Mouse (Mus musculus): Measurements from ENCODE around the gene Frat2. TPM values are rescaled to one million over a fixed set of nuclear protein-coding genes. Genes with fewer than 3 reads are reported as not detected.

The Frat2 gene
- polyA plus RNA-seq, 1 experiment, result 0.79 TPM

- TF ChIP-seq USF1 (IDR thresholded peaks at IDR 0.05; ENCODE audit: low read depth) (no peak), TCF12 (IDR thresholded peaks at IDR 0.05; ENCODE audit: insufficient read depth, poor library complexity, severe bottlenecking) (no peak), E2F4 (IDR thresholded peaks at IDR 0.05; ENCODE audit: insufficient read depth) (no peak), MYOD1 (IDR thresholded peaks at IDR 0.05; ENCODE audit: control insufficient read depth in 1 of 3, insufficient read length in 2 of 3, low read depth in 2 of 3) (no peak), POLR2A (IDR thresholded peaks at IDR 0.05; ENCODE audit: insufficient read length, low read depth) (no peak), SRF (IDR thresholded peaks at IDR 0.05; ENCODE audit: control insufficient read depth, insufficient read length, low read depth) (no peak), MAX (IDR thresholded peaks at IDR 0.05; ENCODE audit: low read depth) (no peak), MYOG (IDR thresholded peaks at IDR 0.05; ENCODE audit: control insufficient read depth in 1 of 3, insufficient read depth in 1 of 3, insufficient read length in 2 of 3, low read depth in 2 of 3) (no peak), TCF3 (IDR thresholded peaks at IDR 0.05; ENCODE audit: insufficient read length, low read depth) (no peak), POLR2AphosphoS2 (IDR thresholded peaks at IDR 0.05; ENCODE audit: insufficient read length, low read depth) (no peak), CEBPB (IDR thresholded peaks at IDR 0.05; ENCODE audit: insufficient read depth, poor library complexity, severe bottlenecking) (no peak)
- no peak overlapping the region for H3ac ChIP-seq (ENCODE audit: control insufficient read depth, insufficient read length)
- no peaks in the 10 kb centered on the region for H3K79me2 ChIP-seq (ENCODE audit: control insufficient read depth, insufficient read depth)
- no peak overlapping the region for H3K4me2 ChIP-seq (ENCODE audit: low read depth)
- H3K36me3 ChIP-seq (ENCODE audit: control insufficient read depth, insufficient read depth), result no peaks in the 10 kb centered on the region
- no peak overlapping the region for H3K4me3 ChIP-seq
- peaks cover 35% of the 10 kb centered on the region for H3K27me3 ChIP-seq (ENCODE audit: control insufficient read depth, insufficient read depth, insufficient read length)
Measured at GRCm38 (mm10) chr19:41807497-41807896, 40.4 kb downstream of the Frat2 start.

DNA sequence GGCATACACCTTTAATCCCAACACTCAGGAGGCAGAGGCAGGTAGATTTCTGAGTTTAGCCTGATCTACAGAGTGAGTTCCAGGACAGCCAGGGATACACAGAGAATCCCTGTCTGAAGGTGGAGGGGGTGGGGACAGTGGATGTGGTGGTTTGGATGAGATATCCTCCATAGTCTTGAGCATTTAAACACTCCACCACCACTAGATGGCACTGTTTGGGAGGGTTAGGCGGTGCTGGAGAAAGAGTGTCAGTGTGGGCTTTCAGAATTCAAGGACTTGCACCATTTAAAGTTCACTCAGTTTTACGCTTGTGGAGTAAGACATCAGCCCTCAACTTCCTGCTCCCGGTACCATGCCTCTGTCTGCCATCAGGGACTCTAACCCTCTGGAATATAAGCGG, 42.1 kb downstream of the Frat2 start:
- Histone ChIP-seq H3K79me2 (ENCODE audit: control insufficient read depth, insufficient read depth) (no peaks in the 10 kb centered on the region), H3K4me3 (no peak overlapping the region), H3K36me3 (ENCODE audit: control insufficient read depth, insufficient read depth) (no peaks in the 10 kb centered on the region), H3K4me2 (ENCODE audit: low read depth) (no peak overlapping the region), H3ac (ENCODE audit: control insufficient read depth, insufficient read length) (no peak overlapping the region), H3K27me3 (ENCODE audit: control insufficient read depth, insufficient read depth, insufficient read length) (peaks cover 24% of the 10 kb centered on the region)
- TF ChIP-seq POLR2AphosphoS2 (IDR thresholded peaks at IDR 0.05; ENCODE audit: insufficient read length, low read depth) (no peak), TCF12 (IDR thresholded peaks at IDR 0.05; ENCODE audit: insufficient read depth, poor library complexity, severe bottlenecking) (no peak)

GRCm38 (mm10) chr19:41803322-41803721, 44.6 kb downstream of the Frat2 start:
- no peak for TF ChIP-seq SRF (IDR thresholded peaks at IDR 0.05; ENCODE audit: control insufficient read depth, insufficient read length, low read depth)
- no peak for TF ChIP-seq E2F4 (IDR thresholded peaks at IDR 0.05; ENCODE audit: insufficient read depth)
- TF ChIP-seq CEBPB (IDR thresholded peaks at IDR 0.05; ENCODE audit: insufficient read depth, poor library complexity, severe bottlenecking), result no peak
- no peak for TF ChIP-seq TCF3 (IDR thresholded peaks at IDR 0.05; ENCODE audit: insufficient read length, low read depth)
- no peak for TF ChIP-seq POLR2A (IDR thresholded peaks at IDR 0.05; ENCODE audit: insufficient read length, low read depth)
- no peak for TF ChIP-seq USF1 (IDR thresholded peaks at IDR 0.05; ENCODE audit: low read depth)
- no peak for TF ChIP-seq MYOD1 (IDR thresholded peaks at IDR 0.05; ENCODE audit: control insufficient read depth in 1 of 3, insufficient read length in 2 of 3, low read depth in 2 of 3)
- no peak for TF ChIP-seq MYOG (IDR thresholded peaks at IDR 0.05; ENCODE audit: control insufficient read depth in 1 of 3, insufficient read depth in 1 of 3, insufficient read length in 2 of 3, low read depth in 2 of 3)
- no peak for TF ChIP-seq TCF12 (IDR thresholded peaks at IDR 0.05; ENCODE audit: insufficient read depth, poor library complexity, severe bottlenecking)
- H3ac ChIP-seq (ENCODE audit: control insufficient read depth, insufficient read length), result no peak overlapping the region

GRCm38 (mm10) chr19:41801742-41802369, 46.1 kb downstream of the Frat2 start, which contains the start of gene Arhgap19:
Gene Arhgap19 (minus strand): TSS chr19:41802047.
- Histone ChIP-seq H3K27me3 (ENCODE audit: control insufficient read depth, insufficient read depth, insufficient read length) (no peaks in the 10 kb centered on the region), H3K4me3 (peak within 1 kb of the TSS; percentile 38), H3K79me2 (ENCODE audit: control insufficient read depth, insufficient read depth) (no peaks in the 10 kb centered on the region), H3K36me3 (ENCODE audit: control insufficient read depth, insufficient read depth) (no peaks in the 10 kb centered on the region), H3K4me2 (ENCODE audit: low read depth) (peak within 1 kb of the TSS; percentile 85), H3ac (ENCODE audit: control insufficient read depth, insufficient read length) (peak within 1 kb of the TSS; percentile 79)
- TF ChIP-seq TCF3 (IDR thresholded peaks at IDR 0.05; ENCODE audit: insufficient read length, low read depth), result no peak
- peak; percentile 9 for TF ChIP-seq USF1 (IDR thresholded peaks at IDR 0.05; ENCODE audit: low read depth)
- peak; percentile 74 for TF ChIP-seq POLR2A (IDR thresholded peaks at IDR 0.05; ENCODE audit: insufficient read length, low read depth)
- TF ChIP-seq MAX (IDR thresholded peaks at IDR 0.05; ENCODE audit: low read depth), result no peak
- no peak for TF ChIP-seq TCF12 (IDR thresholded peaks at IDR 0.05; ENCODE audit: insufficient read depth, poor library complexity, severe bottlenecking)
- peak; percentile 82 for TF ChIP-seq E2F4 (IDR thresholded peaks at IDR 0.05; ENCODE audit: insufficient read depth)
- no peak for TF ChIP-seq REST (IDR thresholded peaks at IDR 0.05; ENCODE audit: insufficient read depth, insufficient read length)
- peak in 1 of 3 experiments; percentile 22 for TF ChIP-seq MYOD1 (IDR thresholded peaks at IDR 0.05; ENCODE audit: control insufficient read depth in 1 of 3, insufficient read length in 2 of 3, low read depth in 2 of 3)
- TF ChIP-seq SRF (IDR thresholded peaks at IDR 0.05; ENCODE audit: control insufficient read depth, insufficient read length, low read depth), result no peak
- no peak for TF ChIP-seq MYOG (IDR thresholded peaks at IDR 0.05; ENCODE audit: control insufficient read depth in 1 of 3, insufficient read depth in 1 of 3, insufficient read length in 2 of 3, low read depth in 2 of 3)
- peak; percentile 75 for TF ChIP-seq POLR2AphosphoS2 (IDR thresholded peaks at IDR 0.05; ENCODE audit: insufficient read length, low read depth)
- no peak for TF ChIP-seq CEBPB (IDR thresholded peaks at IDR 0.05; ENCODE audit: insufficient read depth, poor library complexity, severe bottlenecking)

More at GRCm38 (mm10) chr19:41803322-41803721, 44.6 kb downstream of the Frat2 start:
- H3K36me3 ChIP-seq (ENCODE audit: control insufficient read depth, insufficient read depth), result no peaks in the 10 kb centered on the region
- H3K79me2 ChIP-seq (ENCODE audit: control insufficient read depth, insufficient read depth), result no peaks in the 10 kb centered on the region
- H3K4me3 ChIP-seq, result no peak overlapping the region
- H3K4me2 ChIP-seq (ENCODE audit: low read depth), result no peak overlapping the region
- H3K27me3 ChIP-seq (ENCODE audit: control insufficient read depth, insufficient read depth, insufficient read length), result peaks cover 10% of the 10 kb centered on the region

Measured in myocyte (in vitro differentiated cells).